Mouse (Mus musculus): Measurements from ENCODE around the gene 1700029I15Rik. TPM values are rescaled to one million over a fixed set of nuclear protein-coding genes. Genes with fewer than 3 reads are reported as not detected.
A peak's percentile ranks its signal among the peaks of the same experiment; 100 is the strongest.

1700029I15Rik gene
- polyA plus RNA-seq, 1 experiment from 2014 or later, result 3.9 TPM

GRCm38 (mm10) chr2:92370821-92371805, 11.2 kb upstream of the 1700029I15Rik start:
- Histone ChIP-seq H3K4me2 (ENCODE audit: low read length) (peak overlapping the region; percentile 52), H3K27me3 (ENCODE audit: control insufficient read depth, insufficient read depth, low read length) (peaks cover 15% of the 10 kb centered on the region; the same call in 1 of the 2 replicates), H3K9ac (replicated peaks; ENCODE audit: low read length) (peak overlapping the region; percentile 39; the same call in 1 of the 2 replicates), H3K4me1 (ENCODE audit: control insufficient read depth, insufficient read depth, low read length) (peaks cover 38% of the 10 kb centered on the region), H3K9me3 (ENCODE audit: control insufficient read depth, low read length) (no peaks in the 10 kb centered on the region), H3K36me3 (ENCODE audit: control insufficient read depth, insufficient read depth, low read length) (no peaks in the 10 kb centered on the region), H3K4me3 (replicated peaks; ENCODE audit: low read depth, low read length) (peak overlapping the region; percentile 27), H3K27ac (replicated peaks; ENCODE audit: low read depth, low read length) (no peak overlapping the region)
- no peak for ATAC-seq (ENCODE audit: low FRiP score, low TSS enrichment)
- 3% methylated on average over 45 of the region's 45 CpGs for WGBS
- peak; percentile 22 for DNase-seq

DNA sequence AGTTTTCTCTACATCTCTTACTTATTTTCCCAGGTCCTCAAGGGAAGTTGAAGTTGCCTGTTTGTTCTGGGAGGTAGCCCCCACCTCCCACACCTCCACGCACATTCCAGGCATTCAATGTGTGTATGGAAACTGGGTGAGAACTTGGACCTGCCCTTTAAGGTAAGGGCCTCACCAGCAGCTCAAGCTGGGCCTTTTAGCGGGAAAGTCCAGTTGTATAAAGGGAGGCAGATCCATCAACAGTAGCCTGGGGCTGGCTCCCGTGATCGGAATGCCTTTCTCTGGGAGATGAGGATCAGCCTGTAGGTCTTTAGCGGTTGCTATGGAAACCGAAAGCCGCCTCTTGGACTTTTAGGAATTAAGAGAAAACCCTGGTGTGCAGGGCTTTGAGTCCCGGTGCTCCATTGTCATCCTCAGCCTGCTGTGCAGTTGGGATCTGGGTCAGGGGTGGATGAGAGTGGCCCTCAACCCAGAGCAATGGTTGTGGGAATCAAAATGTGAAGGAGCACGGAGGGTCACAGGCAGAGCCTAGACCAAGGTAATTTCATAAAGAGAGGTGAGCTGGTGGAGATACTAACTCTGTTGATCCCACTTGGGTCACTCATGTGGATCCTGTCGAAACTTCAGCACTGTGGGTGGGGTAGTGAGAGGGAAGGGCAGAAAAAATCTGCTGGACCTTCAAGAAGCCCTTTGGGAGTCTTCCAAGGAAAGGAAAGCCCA, 10.2 kb upstream of the 1700029I15Rik start:
- peak overlapping the region; percentile 52 for H3K4me2 ChIP-seq (ENCODE audit: low read length)
- H3K27me3 ChIP-seq (ENCODE audit: control insufficient read depth, insufficient read depth, low read length), result peaks cover 15% of the 10 kb centered on the region; the same call in 1 of the 2 replicates
- no peak for ATAC-seq (ENCODE audit: low FRiP score, low TSS enrichment)
- no peak overlapping the region for H3K4me3 ChIP-seq (replicated peaks; ENCODE audit: low read depth, low read length)
- H3K9ac ChIP-seq (replicated peaks; ENCODE audit: low read length), result no peak overlapping the region
- no peak overlapping the region; the same call in 1 of the 2 replicates for H3K27ac ChIP-seq (replicated peaks; ENCODE audit: low read depth, low read length)
- 2% methylated on average over 10 of the region's 10 CpGs for WGBS
- DNase-seq, result peak; percentile 80
- peaks cover 42% of the 10 kb centered on the region for H3K4me1 ChIP-seq (ENCODE audit: control insufficient read depth, insufficient read depth, low read length)
- H3K36me3 ChIP-seq (ENCODE audit: control insufficient read depth, insufficient read depth, low read length), result no peaks in the 10 kb centered on the region
- no peaks in the 10 kb centered on the region for H3K9me3 ChIP-seq (ENCODE audit: control insufficient read depth, low read length)

GRCm38 (mm10) chr2:92372767-92373436, 9.4 kb upstream of the 1700029I15Rik start:
- Histone ChIP-seq H3K27me3 (ENCODE audit: control insufficient read depth, insufficient read depth, low read length) (peaks cover 15% of the 10 kb centered on the region; the same call in 1 of the 2 replicates), H3K4me2 (ENCODE audit: low read length) (no peak overlapping the region), H3K4me3 (replicated peaks; ENCODE audit: low read depth, low read length) (no peak overlapping the region), H3K27ac (replicated peaks; ENCODE audit: low read depth, low read length) (no peak overlapping the region), H3K4me1 (ENCODE audit: control insufficient read depth, insufficient read depth, low read length) (peaks cover 42% of the 10 kb centered on the region), H3K9me3 (ENCODE audit: control insufficient read depth, low read length) (no peaks in the 10 kb centered on the region), H3K36me3 (ENCODE audit: control insufficient read depth, insufficient read depth, low read length) (peaks cover 7% of the 10 kb centered on the region; the same call in 1 of the 2 replicates), H3K9ac (replicated peaks; ENCODE audit: low read length) (no peak overlapping the region)
- no peak for ATAC-seq (ENCODE audit: low FRiP score, low TSS enrichment)
- DNase-seq, result no peak
- 15% methylated on average over 9 of the region's 9 CpGs for WGBS

DNA sequence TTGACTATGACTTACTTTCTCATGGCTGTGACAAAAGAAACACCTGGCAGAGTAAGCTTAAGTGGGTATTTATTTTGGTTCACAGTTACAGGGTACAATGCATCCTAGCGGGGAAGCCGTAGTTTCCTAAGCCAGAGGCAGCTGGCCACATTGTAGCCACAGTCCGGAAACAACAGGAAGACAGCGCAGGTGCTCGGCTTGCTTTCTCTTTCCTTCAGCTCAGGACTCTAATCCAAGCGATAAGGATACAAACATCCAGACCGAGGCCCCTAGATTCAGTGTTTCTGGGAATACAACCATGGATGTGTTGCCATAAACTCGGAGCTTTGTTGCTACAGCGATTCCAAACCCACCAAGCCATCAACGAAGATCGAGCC, 8.9 kb upstream of the 1700029I15Rik start:
- Histone ChIP-seq H3K9me3 (ENCODE audit: control insufficient read depth, low read length) (no peaks in the 10 kb centered on the region), H3K9ac (replicated peaks; ENCODE audit: low read length) (no peak overlapping the region), H3K4me3 (replicated peaks; ENCODE audit: low read depth, low read length) (no peak overlapping the region), H3K4me2 (ENCODE audit: low read length) (0 out of 2 replicates have a peak overlapping the region, but pooled peaks have one; percentile 93), H3K27me3 (ENCODE audit: control insufficient read depth, insufficient read depth, low read length) (peaks cover 15% of the 10 kb centered on the region; the same call in 1 of the 2 replicates), H3K36me3 (ENCODE audit: control insufficient read depth, insufficient read depth, low read length) (peaks cover 11% of the 10 kb centered on the region), H3K4me1 (ENCODE audit: control insufficient read depth, insufficient read depth, low read length) (peaks cover 42% of the 10 kb centered on the region), H3K27ac (replicated peaks; ENCODE audit: low read depth, low read length) (no peak overlapping the region)
- ATAC-seq (ENCODE audit: low FRiP score, low TSS enrichment) (no peak), DNase-seq (no peak)
- 52% methylated on average over 11 of the region's 11 CpGs for WGBS

- H3K4me3 ChIP-seq (replicated peaks; ENCODE audit: low read depth, low read length), result peak within 1 kb of the TSS; percentile 72
- H3K36me3 ChIP-seq (ENCODE audit: control insufficient read depth, insufficient read depth, low read length), result peaks cover 22% of the 10 kb centered on the region
- H3K9me3 ChIP-seq (ENCODE audit: control insufficient read depth, low read length), result no peaks in the 10 kb centered on the region
- H3K4me1 ChIP-seq (ENCODE audit: control insufficient read depth, insufficient read depth, low read length), result peaks cover 42% of the 10 kb centered on the region
- peak within 1 kb of the TSS; percentile 93 for H3K4me2 ChIP-seq (ENCODE audit: low read length)
- peak; percentile 69 for DNase-seq
- H3K27me3 ChIP-seq (ENCODE audit: control insufficient read depth, insufficient read depth, low read length), result peaks cover 14% of the 10 kb centered on the region; the same call in 1 of the 2 replicates
- peak within 1 kb of the TSS; percentile 68 for H3K9ac ChIP-seq (replicated peaks; ENCODE audit: low read length)
- H3K27ac ChIP-seq (replicated peaks; ENCODE audit: low read depth, low read length), result peak within 1 kb of the TSS; percentile 80
- ATAC-seq (ENCODE audit: low FRiP score, low TSS enrichment), result peak; percentile 32; the same call in 1 of the 2 replicates
- 6% methylated on average over 16 of the region's 16 CpGs for WGBS
These were observed 7.8 kb upstream of the 1700029I15Rik start, which contains the start of the genes Pex16 and Large2 for GRCm38 (mm10) chr2:92374514-92374913. Gene Pex16 (plus strand): TSS chr2:92374676. Gene Large2 (minus strand): TSS chr2:92374869.

- Histone ChIP-seq H3K4me2 (ENCODE audit: low read length) (peak overlapping the region; percentile 93), H3K36me3 (ENCODE audit: control insufficient read depth, insufficient read depth, low read length) (peaks cover 28% of the 10 kb centered on the region), H3K4me3 (replicated peaks; ENCODE audit: low read depth, low read length) (peak overlapping the region; percentile 72), H3K4me1 (ENCODE audit: control insufficient read depth, insufficient read depth, low read length) (peaks cover 42% of the 10 kb centered on the region), H3K27me3 (ENCODE audit: control insufficient read depth, insufficient read depth, low read length) (peaks cover 7% of the 10 kb centered on the region; the same call in 1 of the 2 replicates), H3K9ac (replicated peaks; ENCODE audit: low read length) (peak overlapping the region; percentile 68), H3K27ac (replicated peaks; ENCODE audit: low read depth, low read length) (peak overlapping the region; percentile 80), H3K9me3 (ENCODE audit: control insufficient read depth, low read length) (no peaks in the 10 kb centered on the region)
- WGBS, result under 1% methylated on average over 29 of the region's 29 CpGs
- ATAC-seq (ENCODE audit: low FRiP score, low TSS enrichment) (peak; percentile 93), DNase-seq (peak; percentile 95)
These were observed 7.2 kb upstream of the 1700029I15Rik start for GRCm38 (mm10) chr2:92375099-92375623.

GRCm38 (mm10) chr2:92375788-92376187, 6.5 kb upstream of the 1700029I15Rik start:
- WGBS, result 12% methylated on average over 10 of the region's 10 CpGs
- peak overlapping the region; percentile 93 for H3K4me2 ChIP-seq (ENCODE audit: low read length)
- H3K4me3 ChIP-seq (replicated peaks; ENCODE audit: low read depth, low read length), result peak overlapping the region; percentile 72
- peak overlapping the region; percentile 68 for H3K9ac ChIP-seq (replicated peaks; ENCODE audit: low read length)
- no peaks in the 10 kb centered on the region for H3K9me3 ChIP-seq (ENCODE audit: control insufficient read depth, low read length)
- H3K27ac ChIP-seq (replicated peaks; ENCODE audit: low read depth, low read length), result peak overlapping the region; percentile 80
- peaks cover 34% of the 10 kb centered on the region for H3K36me3 ChIP-seq (ENCODE audit: control insufficient read depth, insufficient read depth, low read length)
- peaks cover 6% of the 10 kb centered on the region; the same call in 1 of the 2 replicates for H3K27me3 ChIP-seq (ENCODE audit: control insufficient read depth, insufficient read depth, low read length)
- ATAC-seq (ENCODE audit: low FRiP score, low TSS enrichment) (no peak), DNase-seq (no peak)
- H3K4me1 ChIP-seq (ENCODE audit: control insufficient read depth, insufficient read depth, low read length), result peaks cover 37% of the 10 kb centered on the region

All from midbrain, embryonic 14.5 days (tissue).